Mouse (Mus musculus) left cerebral cortex, postnatal 25 days (tissue): ENCODE results near the gene Dffa. TPM values are rescaled to one million over a fixed set of nuclear protein-coding genes. Genes with fewer than 3 reads are reported as not detected.

ENCODE experiments used
- DNase-seq, 2 experiments: peaks; one replicate each; pipeline ENCODE4 v3.0.0; 2022; ENCODE audit warnings: low spot score in 2 of 2, mixed read lengths in 1 of 2
- intact Hi-C: fragments of 180-260 bp; cut with DNase I; formaldehyde crosslinking; loops from one replicate; pipeline ENCODE4 v1.15.1; 2025
- total RNA-seq, 2 experiments: library from RNA; stranded (reverse); gene quantifications; 2 replicates each; pipeline ENCODE4 v1.2.3; 2021

Gene Dffa
- total RNA-seq, 2 experiments from 2014 or later = 54.9 to 58.6 TPM

- intact Hi-C loops = no loop called here
- no peak for DNase-seq
These were observed 34.6 kb downstream of the Dffa start for GRCm38 (mm10) chr4:149138515-149138914.

- intact Hi-C loops = loop anchor here (5.0 kb wide), 1 partner anchor 404 kb away; no protein-coding TSS in a partner anchor
- DNase-seq = no peak
These were observed 39.6 kb downstream of the Dffa start for GRCm38 (mm10) chr4:149143594-149143993.

- intact Hi-C loops = loop anchor here (5.0 kb wide), 1 partner anchor 403 kb away; no protein-coding TSS in a partner anchor
- DNase-seq = peak; percentile 84 to 86
These were observed 40.5 kb downstream of the Dffa start for GRCm38 (mm10) chr4:149144459-149144858.

DNA sequence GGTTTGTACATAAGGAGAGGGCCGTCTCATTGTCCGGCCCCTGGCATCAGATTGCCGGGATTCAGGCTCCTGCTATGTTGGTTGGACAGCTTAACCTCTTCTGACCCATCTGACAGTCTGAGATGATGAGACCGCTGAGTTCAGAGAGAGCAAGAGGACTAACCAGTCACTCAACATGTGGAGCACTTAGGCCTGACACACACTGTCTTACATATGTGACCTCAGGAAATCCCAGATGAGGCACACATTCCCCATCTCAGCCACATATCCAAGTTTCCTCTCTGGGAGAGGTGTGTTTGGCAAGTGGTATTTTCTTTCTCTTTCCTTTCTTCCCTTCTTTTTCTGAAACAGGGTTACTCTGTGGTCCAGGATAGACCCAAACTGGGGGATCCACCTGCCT lies 41.2 kb downstream of the Dffa start:
- intact Hi-C loops = no loop called here
- DNase-seq = no peak

DNA sequence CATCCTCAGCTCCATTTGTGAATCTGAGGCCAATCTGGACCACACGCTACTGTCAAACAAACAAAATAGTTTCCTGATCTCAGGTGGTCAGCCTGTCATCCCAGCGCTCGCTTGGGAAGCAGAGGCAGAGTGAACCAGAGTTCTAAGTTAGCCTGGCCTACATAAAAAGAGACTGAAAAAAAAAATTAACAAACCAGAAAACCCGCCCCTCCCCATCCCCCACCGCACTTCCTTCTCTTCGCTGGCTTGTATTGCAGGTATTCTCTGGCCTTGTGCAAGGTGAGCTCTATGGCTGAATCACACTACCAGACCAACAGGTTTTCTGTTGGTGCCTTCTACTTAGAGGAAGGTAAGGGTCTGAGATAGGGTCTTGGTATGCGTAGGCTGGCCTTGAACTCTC lies 43.6 kb downstream of the Dffa start:
- intact Hi-C loops = no loop called here
- DNase-seq = no peak

GRCm38 (mm10) chr4:149148084-149148483 lies 44.1 kb downstream of the Dffa start:
- no peak for DNase-seq
- intact Hi-C loops = no loop called here

DNA sequence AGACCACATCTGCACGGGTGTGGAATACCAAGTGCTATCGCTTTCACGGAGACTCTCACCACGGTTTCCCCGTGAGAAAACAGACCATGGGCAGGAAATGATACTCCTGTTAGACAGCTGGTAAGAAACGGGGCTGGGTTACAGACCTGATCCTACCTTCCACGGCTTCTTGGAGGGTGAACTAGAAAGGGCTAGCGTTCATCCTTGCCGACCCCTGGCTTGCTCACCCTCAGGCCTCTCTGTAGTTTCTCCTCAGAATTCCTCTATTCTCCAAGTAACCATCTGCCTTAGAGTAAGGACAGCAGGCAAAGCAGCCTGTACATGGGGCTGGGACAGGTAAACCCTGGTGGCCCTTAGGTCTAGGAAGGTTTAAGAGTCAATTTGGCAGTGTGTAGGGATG lies 45.2 kb downstream of the Dffa start:
- no peak for DNase-seq
- intact Hi-C loops = no loop called here

DNA sequence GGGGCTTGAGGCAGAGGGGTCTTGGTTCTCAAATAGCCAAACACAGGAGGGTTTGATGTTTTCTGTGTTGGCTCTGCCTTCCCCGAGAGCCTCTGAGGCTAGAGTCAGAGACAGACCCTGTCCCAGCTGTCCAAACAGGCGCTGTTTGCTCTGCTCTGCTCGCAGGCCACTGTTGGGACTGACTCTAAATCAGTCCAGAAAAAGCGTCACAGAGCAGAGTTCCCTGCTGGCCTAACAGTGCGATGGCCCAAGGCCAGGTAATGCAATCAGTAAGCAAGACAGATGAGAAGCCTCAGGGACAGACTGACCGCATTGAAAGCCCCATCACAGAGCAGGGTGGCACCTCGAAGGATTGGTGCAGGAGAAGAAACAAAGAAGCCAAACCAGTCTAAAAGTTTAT lies 45.7 kb downstream of the Dffa start:
- DNase-seq = no peak
- intact Hi-C loops = no loop called here

DNA sequence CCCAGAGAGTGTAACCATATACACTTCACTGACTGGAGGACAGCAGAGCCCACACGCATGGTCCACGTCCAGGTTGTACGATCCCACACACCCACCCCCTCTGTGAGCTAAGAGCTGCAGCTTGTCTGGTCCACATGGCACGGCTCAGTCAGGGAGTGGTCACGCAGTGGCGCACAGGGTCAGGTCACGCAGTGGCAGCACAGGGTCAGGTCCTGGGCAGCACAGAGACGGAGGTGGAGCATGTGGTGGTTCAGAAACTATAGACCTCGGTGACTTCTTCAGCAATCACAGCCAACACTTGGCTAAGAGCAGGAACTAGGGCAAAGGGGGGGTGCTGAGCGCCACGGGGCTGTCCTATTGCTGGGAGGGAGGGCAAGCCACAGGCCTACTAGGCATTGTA lies 46.3 kb downstream of the Dffa start:
- no peak for DNase-seq
- intact Hi-C loops = no loop called here

GRCm38 (mm10) chr4:149150721-149151120 lies 46.8 kb downstream of the Dffa start:
- intact Hi-C loops = no loop called here
- DNase-seq = no peak

GRCm38 (mm10) chr4:149154859-149155258 lies 50.9 kb downstream of the Dffa start:
- DNase-seq = no peak
- intact Hi-C loops = no loop called here

DNA sequence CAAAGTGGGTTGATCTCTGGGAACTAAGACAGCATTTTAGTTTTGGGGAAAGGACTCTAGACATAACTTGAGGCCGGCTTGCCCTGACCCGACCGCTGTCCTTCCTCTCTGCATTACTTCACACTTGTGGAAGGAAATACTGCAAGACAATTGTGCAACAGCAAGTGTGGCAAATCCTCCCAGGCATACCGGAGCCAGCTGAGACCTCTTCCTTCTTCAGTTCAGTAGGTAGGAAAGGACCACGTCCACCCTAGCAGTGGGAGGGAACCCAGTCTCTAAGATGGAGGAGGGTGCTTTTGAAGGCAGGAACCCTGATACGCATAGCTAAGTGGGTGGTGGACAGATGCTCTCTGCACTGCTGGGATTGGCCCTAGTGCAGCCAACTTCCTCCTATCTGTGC lies 51.8 kb downstream of the Dffa start:
- no peak for DNase-seq

DNA sequence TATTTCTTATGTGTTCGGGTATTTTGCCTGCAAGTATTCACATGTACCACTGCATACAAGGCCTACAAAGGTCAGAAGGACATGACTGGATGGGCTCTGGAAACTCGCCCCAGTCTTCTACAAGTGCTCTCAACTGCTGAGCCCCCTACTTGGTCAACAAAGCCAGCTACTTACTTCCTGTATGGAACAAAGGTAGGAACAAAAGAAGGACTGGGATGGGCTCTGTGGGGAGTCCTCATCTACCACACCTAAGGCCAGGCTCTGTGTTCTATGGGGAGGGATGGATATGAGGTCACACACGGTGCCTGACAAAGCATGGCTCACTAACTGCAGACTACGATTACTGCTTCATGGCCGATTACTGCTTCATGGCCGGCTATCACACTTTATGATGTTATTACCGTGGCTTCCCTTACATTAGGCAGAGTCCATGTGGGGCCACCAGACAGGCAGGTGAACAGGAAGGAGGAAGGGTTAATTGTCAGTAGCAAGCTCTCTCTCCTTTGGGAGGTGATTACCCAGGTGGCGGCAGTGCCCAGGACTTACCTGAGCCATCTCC lies 53.5 kb downstream of the Dffa start:
- intact Hi-C loops = no loop called here
- no peak for DNase-seq

More for the DNA sequence above, 51.8 kb downstream of the Dffa start:
- intact Hi-C loops = no loop called here

GRCm38 (mm10) chr4:149159203-149159602 lies 55.3 kb downstream of the Dffa start:
- intact Hi-C loops = no loop called here
- no peak for DNase-seq

DNA sequence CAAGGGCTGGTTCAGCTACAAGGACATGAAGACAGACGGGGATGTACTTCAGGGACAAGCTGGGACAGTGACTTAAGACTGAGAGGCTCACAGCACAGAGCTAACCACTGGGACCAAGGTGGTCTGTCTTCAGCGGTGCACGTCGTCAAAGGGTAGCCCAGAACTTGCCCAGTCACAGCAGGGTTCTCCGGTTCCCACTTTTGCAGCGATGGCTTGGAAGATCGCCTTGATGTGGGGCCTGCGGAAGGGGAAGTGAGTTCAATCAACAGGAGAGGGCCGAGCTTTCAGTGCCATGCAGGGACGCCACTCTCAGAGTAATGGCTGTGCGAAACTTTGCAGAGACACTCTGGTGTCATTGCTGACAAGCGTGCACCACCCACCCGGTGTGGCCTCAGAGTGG lies 55.9 kb downstream of the Dffa start:
- DNase-seq = no peak
- intact Hi-C loops = no loop called here

DNA sequence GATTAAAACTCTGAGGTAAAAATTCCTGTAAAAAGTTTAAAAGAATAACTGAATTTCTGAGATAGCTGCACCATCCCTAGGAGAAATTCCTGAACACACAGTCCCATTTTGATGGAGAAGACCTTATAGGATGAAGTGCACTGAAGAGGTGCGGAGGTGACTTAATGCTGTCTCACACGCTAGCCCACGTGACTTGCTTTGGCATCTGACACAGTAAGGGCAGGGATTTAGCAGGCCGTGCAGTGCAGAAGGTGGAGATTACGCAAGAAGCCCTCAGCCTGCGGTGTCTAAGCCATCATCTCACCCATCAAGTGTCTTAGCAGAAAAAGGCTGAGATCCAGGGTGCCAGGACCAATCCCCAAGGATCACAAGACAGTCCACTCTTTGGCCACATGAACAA lies 57.2 kb downstream of the Dffa start:
- intact Hi-C loops = no loop called here
- no peak for DNase-seq

- DNase-seq = no peak
- intact Hi-C loops = no loop called here
These were observed 59.2 kb downstream of the Dffa start for GRCm38 (mm10) chr4:149163196-149163595.

DNA sequence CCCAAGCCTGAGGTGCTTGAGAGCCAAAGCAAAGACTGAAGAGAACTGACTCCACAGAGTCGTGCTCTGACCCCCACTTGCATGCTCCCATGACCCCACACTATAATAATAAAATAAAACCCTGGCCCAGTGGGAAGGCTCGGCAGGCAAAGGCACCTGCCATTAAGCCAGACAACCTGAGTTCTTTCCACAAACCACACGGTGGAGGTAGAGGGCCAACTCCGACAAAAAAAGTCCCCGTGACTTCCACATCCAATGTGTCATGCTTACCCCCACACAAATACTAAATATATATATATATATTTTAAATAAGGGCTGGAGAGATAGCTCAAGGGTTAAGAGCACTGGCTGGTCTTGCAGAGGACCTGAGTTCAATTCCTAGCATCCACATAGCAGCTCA lies 60.2 kb downstream of the Dffa start:
- intact Hi-C loops = no loop called here
- no peak for DNase-seq

DNA sequence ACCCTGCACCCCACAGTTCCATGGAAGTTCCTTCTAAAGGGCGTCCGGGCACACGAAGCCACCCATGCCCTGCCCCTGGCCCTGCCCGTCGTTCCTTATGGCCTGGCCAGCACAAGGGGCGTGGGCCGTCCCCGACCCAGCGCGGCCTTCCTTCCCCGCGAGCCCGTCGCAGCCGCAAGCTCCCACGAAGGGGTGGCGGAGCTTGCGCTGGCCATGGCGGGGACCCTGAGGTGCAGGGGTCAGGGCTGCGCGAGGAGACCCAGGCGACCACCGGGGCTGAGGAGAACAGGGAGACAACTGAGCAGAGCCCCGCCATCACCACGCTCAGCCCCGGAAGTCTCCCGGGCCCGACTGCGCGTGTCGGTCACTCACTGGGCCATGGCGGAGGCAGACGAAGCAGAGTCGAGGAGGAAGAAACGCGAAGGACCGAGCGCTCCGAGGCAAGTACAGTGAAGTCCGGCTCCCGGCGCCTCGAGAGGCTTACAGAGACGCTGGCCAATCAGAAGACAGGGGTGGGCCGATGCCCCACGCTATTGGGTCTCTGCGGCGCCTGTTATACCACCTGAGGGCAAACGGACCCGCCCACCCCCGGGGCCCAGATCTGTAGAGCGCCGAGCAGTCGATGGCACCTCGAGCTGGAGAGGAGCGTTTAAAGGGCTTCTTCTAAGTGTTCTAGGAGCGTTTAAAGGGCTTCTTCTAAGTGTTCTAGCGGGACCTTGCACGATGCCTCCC lies 62.4 kb downstream of the Dffa start, which contains the start of gene Pgd:
TSS of gene Pgd (minus strand) at position 557 of the 732 bp plus-strand sequence.
- intact Hi-C loops = no loop called here
- DNase-seq = peak; percentile 98 to 99

GRCm38 (mm10) chr4:149166957-149167611 lies 63.1 kb downstream of the Dffa start:
- intact Hi-C loops = no loop called here
- peak in 1 of 2 experiments; percentile 40 for DNase-seq

DNA sequence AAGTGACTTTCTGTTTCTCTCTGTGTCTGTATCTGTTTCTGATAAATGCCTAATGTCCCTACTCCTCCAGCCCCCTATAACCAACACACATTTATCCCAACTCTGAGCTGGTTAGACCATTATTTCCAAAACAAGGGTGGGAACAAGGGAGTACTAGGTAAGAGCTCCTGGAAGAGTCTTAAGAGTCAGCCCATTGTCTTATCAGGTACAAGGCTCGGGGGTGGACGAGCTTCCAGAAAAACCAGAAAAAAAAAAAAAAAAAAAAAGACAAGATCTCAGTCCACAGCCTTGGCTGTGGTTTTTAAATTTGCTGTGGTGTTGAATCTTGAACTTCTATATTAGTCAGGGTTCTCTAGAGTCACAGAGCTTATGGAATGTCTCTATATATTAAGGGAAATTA lies 64.1 kb downstream of the Dffa start:
- intact Hi-C loops = no loop called here
- DNase-seq = no peak
